Mouse (Mus musculus) testis, adult 2 months (tissue): Measurements from ENCODE around the gene Ubiad1.

Experiments used
- CTCF ChIP-seq: fragments of 200-500 bp; IDR thresholded peaks from 2 replicates; pipeline ENCODE4 v1.5.1; 2012; ENCODE audit warnings: low read depth, mild to moderate bottlenecking, inconsistent platforms, low read length, moderate library complexity; ENCODE audit not compliant: control insufficient read depth, insufficient read depth, insufficient replicate concordance
- POLR2A ChIP-seq: fragments of 200-500 bp; IDR thresholded peaks from 2 replicates; pipeline ENCODE4 v1.6.1; 2012; ENCODE audit warnings: low read depth, mild to moderate bottlenecking, inconsistent platforms, low read length, moderate library complexity; ENCODE audit not compliant: control insufficient read depth

DNA sequence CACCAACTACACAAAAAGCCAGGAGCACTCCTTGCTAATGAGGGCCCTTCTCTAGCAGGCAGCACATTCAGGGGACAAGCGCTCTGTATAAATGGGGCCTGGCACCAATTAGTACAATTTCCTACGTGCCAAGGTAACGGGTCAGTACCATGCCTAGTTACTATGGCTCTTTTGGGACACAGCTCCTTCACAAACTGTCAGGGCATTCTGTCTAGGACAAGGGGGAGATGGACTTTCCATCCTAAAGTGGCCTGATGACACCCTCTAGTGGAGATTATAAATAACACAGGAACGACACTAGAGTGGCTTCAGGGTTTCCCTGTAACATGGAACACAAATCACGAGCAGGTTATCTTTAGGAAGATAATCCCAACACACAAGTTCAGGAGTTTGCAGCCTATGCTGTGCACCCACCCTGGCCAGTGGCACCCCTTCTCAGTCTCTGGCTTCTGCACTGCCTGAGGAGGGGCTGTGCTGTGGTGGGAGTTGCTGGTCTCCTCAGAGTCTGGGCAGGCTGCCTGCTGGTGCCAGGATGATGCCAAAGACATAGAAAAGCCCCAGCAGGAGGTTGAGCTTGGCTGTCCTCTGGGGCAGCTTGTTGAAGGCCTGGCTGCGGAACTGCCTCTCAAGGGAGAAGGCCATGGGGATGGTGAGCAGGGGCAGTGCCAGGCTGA lies 8.8 kb downstream of the Ubiad1 start:
- TF ChIP-seq CTCF = no peak
- no peak for TF ChIP-seq POLR2A
